Mouse (Mus musculus) intestine, postnatal 0 days (tissue): Measurements from ENCODE around the gene Letmd1. TPM values are rescaled to one million over a fixed set of nuclear protein-coding genes. Genes with fewer than 3 reads are reported as not detected.
"Not testable (repeated sequence)": the region's sequence is repeated elsewhere in the genome, so short reads cannot be mapped to it uniquely, and the experiment has no call there.

ENCODE experiments used
- ATAC-seq: fragments of 200-750 bp; cut with Nextera tagmentation; 2 replicates; pipeline ENCODE4 v1.8.0; 2017; ENCODE audit warnings: mild to moderate bottlenecking, moderate TSS enrichment, moderate library complexity
- H3K27ac ChIP-seq: fragments of 300-500 bp; sonication (generic); 2 replicates; pipeline ENCODE4 v1.5.1; 2014; ENCODE audit warnings: mild to moderate bottlenecking, low read depth, low read length, moderate library complexity
- H3K27me3 ChIP-seq: fragments of 300-500 bp; sonication (generic); replicated peaks from 2 replicates; pipeline ENCODE4 v1.6.1; 2014; ENCODE audit warnings: low read length, mixed read lengths; ENCODE audit not compliant: control insufficient read depth, insufficient read depth
- H3K36me3 ChIP-seq: fragments of 300-500 bp; sonication (generic); 2 replicates; pipeline ENCODE4 v1.6.1; 2014; ENCODE audit warnings: mild to moderate bottlenecking, moderate library complexity; ENCODE audit not compliant: control insufficient read depth, insufficient read depth
- H3K4me1 ChIP-seq: fragments of 300-500 bp; sonication (generic); replicated peaks from 2 replicates; pipeline ENCODE4 v1.6.1; 2014; ENCODE audit warnings: antibody characterized with exemption, low read length, mixed read lengths; ENCODE audit not compliant: control insufficient read depth, insufficient read depth
- H3K4me2 ChIP-seq: fragments of 300-500 bp; sonication (generic); replicated peaks from 2 replicates; pipeline ENCODE4 v1.6.1; 2014; ENCODE audit warnings: low read depth, mild to moderate bottlenecking, moderate library complexity
- H3K4me3 ChIP-seq: fragments of 300-500 bp; sonication (generic); 2 replicates; pipeline ENCODE4 v1.5.1; 2014; ENCODE audit warnings: low read depth, low read length
- H3K9ac ChIP-seq: fragments of 300-500 bp; sonication (generic); 2 replicates; pipeline ENCODE4 v1.6.1; 2014; ENCODE audit warnings: mild to moderate bottlenecking, low read depth, low read length
- H3K9me3 ChIP-seq: fragments of 300-500 bp; sonication (generic); 2 replicates; pipeline ENCODE4 v1.6.1; 2016; ENCODE audit warnings: mixed run types; ENCODE audit not compliant: control insufficient read depth
- CTCF ChIP-seq: sonication (generic); IDR thresholded peaks from 2 replicates; pipeline ENCODE4 v1.5.1; 2016; ENCODE audit warnings: low read depth, mild to moderate bottlenecking, control low read depth, antibody characterized with exemption, moderate library complexity
- WGBS: fragments of 180-500 bp; shearing (Covaris S2); extraction: QIAGEN DNeasy Blood & Tissue Kit; methylation state at CpG from one replicate; pipeline ENCODE4 v1.1.7; 2014; 5-methylcytosine and 5-hydroxymethylcytosine counted together
- polyA plus RNA-seq: library from polyadenylated mRNA; unstranded; fragments of >200 nt; fragmentation: Nextera tagmentation; extraction: Ambion mirVana; gene quantifications from 2 replicates; pipeline ENCODE4 v1.2.1, GENCODE M21; 2015

The Letmd1 gene
- polyA plus RNA-seq, 1 experiment from 2014 or later, result 10.6 TPM

DNA sequence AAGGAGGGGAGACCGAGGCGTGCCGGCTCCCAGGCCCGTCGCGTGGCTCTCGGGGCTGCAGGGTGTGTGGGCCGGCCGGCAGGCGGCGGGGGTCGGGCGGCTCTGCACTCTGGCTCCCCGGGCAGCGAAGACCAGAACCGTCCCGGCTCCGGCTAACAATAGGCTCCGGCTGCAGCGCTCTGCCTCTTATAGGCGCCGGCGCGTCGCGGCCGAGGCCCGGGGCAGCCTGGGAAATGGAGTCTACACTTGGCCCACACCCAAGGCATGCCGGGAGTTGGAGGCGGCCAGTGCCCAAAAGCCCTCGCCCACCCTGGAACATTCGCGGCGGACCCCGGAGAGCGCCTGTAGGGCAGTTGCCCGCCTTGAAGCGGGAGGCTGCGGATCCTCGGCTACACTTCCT, 26.3 kb downstream of the Letmd1 start, which contains the start of gene Csrnp2:
TSS of gene Csrnp2 (minus strand) at position 387 of the 400 bp plus-strand sequence.
- H3K9me3 ChIP-seq, result no peaks in the 10 kb centered on the region
- no peaks in the 10 kb centered on the region for H3K27me3 ChIP-seq
- peak; percentile 67 for TF ChIP-seq CTCF
- H3K4me2 ChIP-seq, result peak within 1 kb of the TSS; percentile 100
- H3K9ac ChIP-seq, result peak within 1 kb of the TSS; percentile 74
- H3K4me3 ChIP-seq, result peak within 1 kb of the TSS; percentile 76
- H3K36me3 ChIP-seq, result no peaks in the 10 kb centered on the region
- peak; percentile 88 for ATAC-seq
- peaks cover 7% of the 10 kb centered on the region; the same call in 1 of the 2 replicates for H3K4me1 ChIP-seq
- peak within 1 kb of the TSS; percentile 62; the same call in 1 of the 2 replicates for H3K27ac ChIP-seq
- under 1% methylated on average over 40 of the region's 40 CpGs for WGBS

DNA sequence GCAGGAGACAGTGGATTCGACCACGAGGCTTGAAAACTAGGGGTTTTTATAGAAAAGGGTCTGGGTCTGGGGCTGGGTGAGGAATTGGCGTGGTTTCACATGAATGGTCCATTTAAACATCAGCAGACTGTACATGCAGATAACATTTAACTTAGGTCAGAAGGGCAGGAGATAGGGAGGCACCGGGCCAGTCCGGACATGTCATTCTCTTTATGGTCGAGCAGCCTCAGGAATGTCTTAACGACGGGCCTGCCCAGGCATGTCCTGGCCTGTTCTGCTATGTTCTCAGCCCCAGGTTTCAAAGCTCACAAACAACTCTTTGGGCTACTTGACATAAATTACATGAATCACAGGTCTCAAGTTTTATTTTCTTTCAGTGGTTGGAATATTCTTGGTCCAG, 30.7 kb downstream of the Letmd1 start:
- H3K4me3 ChIP-seq, ATAC-seq: not testable (repeated sequence)
- 64% methylated on average over 8 of the region's 8 CpGs for WGBS

DNA sequence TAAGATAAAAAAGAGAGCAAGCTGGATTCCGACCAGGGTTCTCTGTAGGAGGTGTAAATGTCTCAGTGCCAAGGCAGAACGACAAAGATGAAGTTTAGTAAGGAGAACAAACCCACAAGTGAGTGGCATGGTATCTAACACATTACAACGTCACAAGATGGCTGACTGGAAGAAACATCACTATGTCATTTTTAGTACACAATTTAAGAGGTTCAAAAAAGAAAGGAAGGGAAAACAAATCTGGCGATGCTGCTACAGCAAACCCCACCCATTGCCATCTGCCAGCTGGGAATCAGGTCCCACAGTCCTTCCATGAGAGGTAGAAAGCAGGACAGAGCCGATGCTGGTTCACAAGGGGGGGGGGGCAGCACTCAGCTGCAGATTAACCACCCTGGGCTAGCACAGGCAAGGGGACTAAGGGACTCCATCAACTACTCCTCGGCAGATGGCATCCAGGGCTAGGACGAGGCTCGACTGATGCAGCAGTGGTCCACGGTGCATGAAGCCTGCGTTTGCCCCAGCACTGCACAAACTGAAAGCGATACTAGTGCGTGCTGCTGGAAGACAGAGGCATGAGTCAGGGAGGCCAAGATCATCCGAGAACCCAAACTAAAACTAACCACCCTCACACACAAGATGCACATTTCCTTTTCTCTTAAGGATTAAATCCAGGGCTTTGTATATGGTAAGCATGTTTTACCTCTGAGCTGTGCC, 39.8 kb downstream of the Letmd1 start:
- Histone ChIP-seq H3K9me3 (no peaks in the 10 kb centered on the region), H3K27me3 (no peaks in the 10 kb centered on the region), H3K36me3 (peaks cover 47% of the 10 kb centered on the region), H3K27ac (no peak overlapping the region), H3K4me1 (no peaks in the 10 kb centered on the region), H3K4me3 (no peak overlapping the region), H3K4me2 (no peak overlapping the region), H3K9ac (no peak overlapping the region)
- WGBS, result 94% methylated on average over 13 of the region's 13 CpGs
- no peak for TF ChIP-seq CTCF
- no peak for ATAC-seq

More for the DNA sequence above, 30.7 kb downstream of the Letmd1 start:
- not testable (repeated sequence) for H3K36me3 ChIP-seq, H3K9ac ChIP-seq, H3K4me2 ChIP-seq, H3K27ac ChIP-seq, H3K27me3 ChIP-seq, H3K9me3 ChIP-seq, H3K4me1 ChIP-seq

DNA sequence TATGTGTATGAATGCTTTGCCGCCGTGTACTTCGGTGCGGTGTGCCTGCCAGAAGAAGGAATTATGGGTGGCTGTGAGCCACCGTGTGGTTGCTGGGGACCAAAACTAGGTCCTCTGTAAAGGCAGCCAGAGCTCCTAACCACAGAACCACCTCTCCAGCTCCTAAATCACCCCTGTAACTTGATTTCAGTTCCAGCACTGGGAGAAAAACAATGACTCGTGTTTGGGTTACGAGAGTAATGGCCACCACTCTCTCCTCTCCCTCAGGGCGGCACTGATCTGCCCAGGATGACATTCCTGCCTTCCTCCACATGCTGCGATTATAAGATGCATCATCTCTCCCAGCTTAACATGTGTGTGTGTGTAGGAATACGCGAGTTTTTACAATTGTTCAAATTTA, 41.2 kb downstream of the Letmd1 start:
- peaks cover 52% of the 10 kb centered on the region for H3K36me3 ChIP-seq
- H3K4me1 ChIP-seq, result no peaks in the 10 kb centered on the region
- H3K27me3 ChIP-seq, result no peaks in the 10 kb centered on the region
- H3K4me2 ChIP-seq, result no peak overlapping the region
- H3K9me3 ChIP-seq, result no peaks in the 10 kb centered on the region
- no peak overlapping the region for H3K27ac ChIP-seq
- no peak overlapping the region for H3K4me3 ChIP-seq
- no peak overlapping the region for H3K9ac ChIP-seq
- no peak for TF ChIP-seq CTCF
- ATAC-seq, result no peak
- WGBS, result 94% methylated on average over 11 of the region's 11 CpGs

DNA sequence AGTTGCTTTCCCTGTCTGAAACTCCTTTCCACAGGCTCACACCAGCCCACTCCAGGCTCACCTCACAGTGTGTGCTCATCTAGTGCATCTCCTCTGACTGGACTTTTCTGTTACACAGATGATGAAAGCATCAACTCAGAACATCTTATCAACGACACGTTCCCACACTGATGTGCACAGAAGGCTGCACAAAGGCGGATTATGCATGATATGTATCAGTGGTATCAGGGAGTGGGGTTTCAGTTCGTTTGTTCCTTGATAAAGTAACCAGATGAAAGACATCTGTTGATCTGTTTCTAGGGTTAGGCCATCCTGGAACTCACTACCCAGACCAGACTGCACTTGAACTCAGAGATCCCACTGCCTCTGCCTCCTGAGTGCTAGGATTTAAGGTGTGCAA, 44.6 kb downstream of the Letmd1 start:
- H3K27me3 ChIP-seq, result no peaks in the 10 kb centered on the region
- no peak overlapping the region for H3K4me3 ChIP-seq
- WGBS, result 80% methylated on average over 4 of the region's 4 CpGs
- no peak overlapping the region for H3K9ac ChIP-seq
- no peak overlapping the region for H3K4me2 ChIP-seq
- no peak for TF ChIP-seq CTCF
- ATAC-seq, result no peak
- H3K27ac ChIP-seq, result no peak overlapping the region
- peaks cover 48% of the 10 kb centered on the region for H3K36me3 ChIP-seq
- no peaks in the 10 kb centered on the region for H3K4me1 ChIP-seq
- no peaks in the 10 kb centered on the region for H3K9me3 ChIP-seq

DNA sequence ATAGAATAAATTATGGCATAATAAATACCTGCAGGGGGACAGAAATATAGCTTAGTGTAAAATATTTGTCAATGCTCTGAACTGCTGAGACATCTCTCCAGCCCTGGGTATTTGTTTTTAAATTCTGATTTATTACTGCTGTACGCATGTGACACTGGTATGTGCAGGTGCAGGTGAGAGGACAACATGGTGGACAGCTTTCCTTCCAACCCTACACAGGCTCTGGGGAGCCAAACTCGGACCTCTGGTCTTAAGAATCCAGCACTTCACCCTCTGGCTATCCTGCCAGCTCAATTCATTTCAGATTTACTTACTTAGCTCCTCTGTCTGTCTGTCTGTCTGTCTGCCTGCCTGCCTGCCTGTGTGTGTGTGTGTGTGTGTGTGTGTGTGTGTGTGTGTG, 46.3 kb downstream of the Letmd1 start:
- H3K4me2 ChIP-seq, result no peak overlapping the region

More for the DNA sequence above, 46.3 kb downstream of the Letmd1 start:
- no peak for ATAC-seq
- H3K9ac ChIP-seq, result no peak overlapping the region
- H3K4me1 ChIP-seq, result no peaks in the 10 kb centered on the region
- no peak overlapping the region for H3K4me3 ChIP-seq
- H3K27me3 ChIP-seq, result no peaks in the 10 kb centered on the region
- 90% methylated on average over 2 of the region's 2 CpGs for WGBS
- TF ChIP-seq CTCF, result no peak
- peaks cover 46% of the 10 kb centered on the region for H3K36me3 ChIP-seq
- no peak overlapping the region for H3K27ac ChIP-seq
- no peaks in the 10 kb centered on the region for H3K9me3 ChIP-seq
